Mouse (Mus musculus) heart, postnatal 0 days (tissue): ENCODE measurements at regions not wholly inside any gene's neighbourhood (a gene's known extent, or its start where the extent isn't known, plus 50 kb on each side); places are given as distances from the start of the nearest gene placed in this dataset.

Experiments
- CTCF ChIP-seq: IDR thresholded peaks from 2 replicates; pipeline ENCODE4 v1.5.1; 2016; ENCODE audit warnings: antibody characterized with exemption, control low read depth, low read depth
- EP300 ChIP-seq: IDR thresholded peaks from 2 replicates; pipeline ENCODE4 v1.6.1; 2016; ENCODE audit warnings: antibody characterized with exemption, low read depth

DNA sequence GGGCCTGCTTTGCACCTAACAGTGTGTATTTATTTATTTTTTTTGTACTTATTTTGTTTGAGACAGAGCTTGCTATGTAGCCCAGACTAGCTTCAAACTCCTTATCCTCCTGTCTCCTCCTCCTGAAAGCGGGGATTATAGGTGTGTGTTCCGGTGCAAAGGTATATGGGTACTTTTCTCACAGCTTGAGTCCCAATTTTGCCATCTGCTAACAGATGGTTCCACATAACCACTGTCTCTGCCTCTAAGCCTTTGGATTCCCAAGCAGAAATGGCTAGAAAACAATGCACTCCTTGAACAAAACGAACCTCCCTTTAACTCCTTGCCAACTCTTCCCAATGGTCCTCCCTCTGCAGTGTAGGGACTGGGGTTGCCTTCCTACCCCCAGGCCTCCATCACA is 95.5 kb downstream of the Matn1 start:
- TF ChIP-seq CTCF (no peak), EP300 (no peak)
